Mouse (Mus musculus): ENCODE results near the gene Sowaha. TPM values are rescaled to one million over a fixed set of nuclear protein-coding genes. Genes with fewer than 3 reads are reported as not detected.
A peak's percentile ranks its signal among the peaks of the same experiment; 100 is the strongest.

Gene Sowaha
- polyA plus RNA-seq, 1 experiment from 2014 or later = 0.27 TPM

DNA sequence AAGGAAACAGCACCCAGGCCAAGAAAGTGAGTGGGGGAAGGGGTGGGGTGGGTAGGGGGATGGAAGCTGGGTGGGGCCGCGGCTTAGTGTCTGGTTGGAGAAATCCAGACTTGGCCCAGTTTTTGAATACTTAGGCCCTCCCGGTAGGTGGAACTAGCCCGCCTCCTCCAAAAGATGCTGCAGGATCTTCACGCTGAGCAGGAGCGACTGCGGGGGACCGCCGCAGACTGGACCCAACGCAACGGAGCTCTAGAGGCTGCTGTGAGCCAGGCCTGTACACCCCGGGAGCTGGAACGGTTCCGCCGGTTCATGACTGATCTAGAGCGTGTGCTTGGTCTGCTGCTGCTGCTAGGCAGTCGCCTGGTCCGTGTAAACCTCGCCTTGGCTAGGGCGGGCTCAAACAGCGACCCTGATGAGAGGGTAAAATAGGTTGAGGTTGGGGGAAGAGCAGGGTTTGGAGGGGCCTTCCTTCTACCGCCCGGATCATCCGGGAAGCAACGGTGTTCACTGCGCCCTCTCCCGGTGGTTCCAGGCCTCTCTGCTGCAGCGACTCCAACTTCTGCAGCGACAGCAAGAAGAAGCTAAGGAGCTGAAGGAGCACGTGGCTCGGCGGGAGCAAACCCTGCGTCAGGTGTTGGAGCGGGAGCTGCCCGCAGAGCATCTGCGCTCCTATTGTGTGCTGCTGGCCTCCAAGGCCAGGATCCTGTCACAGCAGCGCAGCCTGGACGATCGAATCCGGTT, 13.7 kb downstream of the Sowaha start:
- H3K9ac ChIP-seq = peak overlapping the region; percentile 74
- peaks cover 41% of the 10 kb centered on the region for H3K4me1 ChIP-seq
- ATAC-seq (ENCODE audit: extremely low read depth, insufficient number of reproducible peaks, low FRiP score, low TSS enrichment) = no peak
- H3K4me2 ChIP-seq = peak overlapping the region; percentile 74
- WGBS = 8% methylated on average over 40 of the region's 40 CpGs
- peaks cover 90% of the 10 kb centered on the region for H3K27me3 ChIP-seq (replicated peaks)
- H3K4me3 ChIP-seq = peak overlapping the region; percentile 47
- H3K27ac ChIP-seq (replicated peaks) = no peak overlapping the region
- H3K36me3 ChIP-seq = peaks cover 5% of the 10 kb centered on the region; the same call in 1 of the 2 replicates
- no peaks in the 10 kb centered on the region for H3K9me3 ChIP-seq

DNA sequence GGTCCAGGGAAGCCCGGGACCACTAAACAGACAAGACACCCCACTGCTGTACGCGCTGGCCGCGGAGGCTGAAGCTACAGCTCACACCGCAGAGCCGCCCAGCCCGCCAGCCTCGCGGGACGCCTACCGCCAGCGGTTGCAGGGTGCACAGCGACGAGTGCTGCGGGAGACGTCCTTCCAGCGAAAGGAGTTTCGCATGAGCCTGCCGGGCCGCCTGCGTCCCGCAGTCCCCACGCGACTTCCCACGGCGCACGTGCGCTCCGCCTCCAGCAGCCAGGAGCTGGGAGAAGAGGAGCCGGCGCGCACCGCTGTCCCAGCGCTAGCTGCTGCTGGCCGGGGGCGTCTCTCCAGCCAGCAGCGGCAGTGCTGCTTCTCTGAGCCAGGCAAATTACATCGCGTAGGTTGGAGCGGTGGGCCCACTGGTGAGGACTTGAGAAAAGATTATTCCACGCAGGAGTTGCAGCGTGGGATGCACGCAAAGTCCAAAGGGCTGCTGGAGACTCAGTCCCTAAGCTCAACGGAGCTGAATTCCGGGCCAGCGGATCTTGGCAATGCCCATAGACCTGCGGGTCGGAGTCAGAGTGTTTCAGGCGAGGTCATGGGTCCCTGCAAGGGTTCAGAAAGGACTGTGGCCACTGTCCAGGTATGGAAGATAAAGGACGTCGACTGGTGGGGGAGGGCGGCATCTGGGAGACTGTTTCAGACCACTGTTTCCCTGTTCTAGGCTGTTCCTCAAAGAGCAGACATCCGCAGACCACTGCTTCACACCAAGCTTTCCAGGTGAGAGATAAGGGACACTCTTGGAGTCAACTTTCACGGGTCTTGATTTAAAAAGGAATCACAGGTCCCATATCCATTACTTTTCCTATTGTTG, 16.3 kb downstream of the Sowaha start:
- Histone ChIP-seq H3K27me3 (replicated peaks) (peaks cover 81% of the 10 kb centered on the region), H3K4me2 (peak overlapping the region; percentile 75), H3K36me3 (peaks cover 5% of the 10 kb centered on the region; the same call in 1 of the 2 replicates), H3K27ac (replicated peaks) (no peak overlapping the region), H3K4me3 (peak overlapping the region; percentile 52), H3K9me3 (no peaks in the 10 kb centered on the region), H3K4me1 (peaks cover 27% of the 10 kb centered on the region), H3K9ac (peak overlapping the region; percentile 69)
- no peak for ATAC-seq (ENCODE audit: extremely low read depth, insufficient number of reproducible peaks, low FRiP score, low TSS enrichment)
- 7% methylated on average over 55 of the region's 55 CpGs for WGBS

DNA sequence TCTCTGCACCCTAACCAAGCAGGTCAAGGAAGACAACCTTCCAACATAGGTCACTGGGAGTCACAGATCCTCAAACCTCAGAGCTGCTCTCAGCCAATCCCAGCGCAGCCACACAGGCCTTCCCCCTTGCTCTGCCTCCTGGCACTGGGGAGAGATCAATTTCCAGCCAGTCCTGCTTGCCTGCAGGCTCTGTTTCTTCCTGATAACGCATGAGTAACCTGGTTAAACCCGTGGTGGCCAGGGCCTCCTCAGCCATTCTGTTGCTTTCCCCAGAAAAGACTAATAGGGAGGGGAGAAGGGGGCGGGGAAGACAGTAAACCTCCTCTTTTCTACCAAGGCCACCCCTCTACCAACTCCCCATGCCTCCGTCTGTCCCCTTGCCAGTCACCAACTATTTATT, 18.3 kb downstream of the Sowaha start:
- Histone ChIP-seq H3K27ac (replicated peaks) (no peak overlapping the region), H3K9me3 (no peaks in the 10 kb centered on the region), H3K36me3 (peaks cover 5% of the 10 kb centered on the region; the same call in 1 of the 2 replicates), H3K9ac (no peak overlapping the region), H3K4me1 (peaks cover 29% of the 10 kb centered on the region), H3K4me3 (no peak overlapping the region), H3K27me3 (replicated peaks) (peaks cover 79% of the 10 kb centered on the region), H3K4me2 (no peak overlapping the region)
- no peak for ATAC-seq (ENCODE audit: extremely low read depth, insufficient number of reproducible peaks, low FRiP score, low TSS enrichment)
- 29% methylated on average over 5 of the region's 5 CpGs for WGBS

DNA sequence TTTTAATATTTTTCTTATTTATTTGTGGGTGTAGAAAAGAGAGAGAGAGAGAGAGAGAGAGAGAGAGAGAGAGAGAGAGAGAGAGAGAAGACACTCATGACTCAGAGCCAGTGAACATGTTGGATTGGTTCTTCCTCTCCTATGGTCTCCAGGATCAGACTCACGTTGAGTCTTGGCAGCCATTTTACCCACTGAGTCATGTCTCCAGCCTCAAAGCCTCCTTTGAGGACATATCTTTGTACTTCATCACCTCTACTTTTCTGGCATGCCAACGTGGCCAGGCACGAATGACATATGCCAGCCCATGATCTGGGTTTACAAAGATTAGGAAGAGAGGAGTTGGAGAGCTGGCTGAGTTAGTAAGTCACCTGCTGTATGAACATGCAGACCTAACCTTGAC, 19.9 kb downstream of the Sowaha start:
- H3K4me2 ChIP-seq = no peak overlapping the region
- no peaks in the 10 kb centered on the region for H3K9me3 ChIP-seq
- peaks cover 64% of the 10 kb centered on the region for H3K27me3 ChIP-seq (replicated peaks)
- 49% methylated on average over 3 of the region's 3 CpGs for WGBS
- ATAC-seq (ENCODE audit: extremely low read depth, insufficient number of reproducible peaks, low FRiP score, low TSS enrichment) = no peak
- H3K4me3 ChIP-seq = no peak overlapping the region
- no peak overlapping the region for H3K27ac ChIP-seq (replicated peaks)
- no peak overlapping the region for H3K9ac ChIP-seq
- peaks cover 5% of the 10 kb centered on the region; the same call in 1 of the 2 replicates for H3K36me3 ChIP-seq
- peaks cover 23% of the 10 kb centered on the region for H3K4me1 ChIP-seq

DNA sequence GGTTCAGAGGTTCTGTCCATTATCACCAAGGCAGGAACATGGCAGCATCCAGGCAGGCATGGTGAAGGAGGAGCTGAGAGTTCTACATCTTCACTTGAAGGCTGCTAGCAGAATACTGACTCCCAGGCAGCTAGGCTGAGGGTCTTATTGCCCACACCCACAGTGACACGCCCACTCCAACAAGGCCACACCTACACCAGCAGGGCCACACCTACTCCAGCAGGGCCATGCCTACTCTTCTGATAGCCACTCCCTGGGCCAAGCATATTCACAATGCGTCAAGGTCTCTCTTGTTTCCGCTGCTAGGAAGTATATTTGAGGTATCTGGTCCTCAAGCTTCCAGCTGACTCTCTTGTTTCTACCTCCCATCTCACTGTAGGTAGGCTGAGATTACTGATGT, 21.1 kb downstream of the Sowaha start:
- 62% methylated on average over 3 of the region's 3 CpGs for WGBS
- no peak overlapping the region for H3K4me3 ChIP-seq
- no peaks in the 10 kb centered on the region for H3K36me3 ChIP-seq
- no peak overlapping the region; the same call in 1 of the 2 replicates for H3K27ac ChIP-seq (replicated peaks)
- no peak overlapping the region for H3K9ac ChIP-seq
- H3K4me1 ChIP-seq = peaks cover 21% of the 10 kb centered on the region
- peaks cover 52% of the 10 kb centered on the region for H3K27me3 ChIP-seq (replicated peaks)
- no peak overlapping the region for H3K4me2 ChIP-seq
- H3K9me3 ChIP-seq = no peaks in the 10 kb centered on the region
- ATAC-seq (ENCODE audit: extremely low read depth, insufficient number of reproducible peaks, low FRiP score, low TSS enrichment) = no peak

DNA sequence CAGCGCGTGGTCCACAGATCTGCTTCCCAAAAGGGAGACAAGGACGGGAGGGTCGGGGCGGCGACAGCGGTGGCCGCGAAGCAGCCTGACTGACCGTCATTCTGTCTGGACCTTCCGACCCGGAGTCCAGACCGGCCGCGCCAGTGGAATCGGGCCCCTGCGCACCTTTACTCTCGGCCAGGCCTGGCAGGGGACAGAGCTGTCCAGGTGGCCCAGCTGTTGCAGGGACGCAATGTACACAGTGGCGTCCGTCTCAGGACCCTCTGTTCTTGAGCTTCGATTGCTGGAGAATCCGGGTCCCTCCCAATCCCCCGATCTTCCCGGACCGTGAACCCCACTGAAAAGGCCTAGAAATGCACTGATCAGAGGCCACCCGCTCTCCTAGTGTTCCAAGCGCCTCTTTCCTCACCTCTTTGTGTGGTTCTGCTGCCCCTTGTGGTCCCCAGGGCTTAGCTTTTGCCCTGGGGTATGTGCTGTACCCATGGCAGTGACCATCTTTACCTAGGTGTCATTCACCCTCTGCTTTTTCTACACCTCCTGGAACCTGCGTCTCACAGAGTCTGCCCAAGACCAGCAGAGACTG, 22.6 kb downstream of the Sowaha start:
- ATAC-seq (ENCODE audit: extremely low read depth, insufficient number of reproducible peaks, low FRiP score, low TSS enrichment) = no peak; the same call in 1 of the 2 replicates
- Histone ChIP-seq H3K27ac (replicated peaks) (peak overlapping the region; percentile 40), H3K9ac (peak overlapping the region; percentile 84), H3K27me3 (replicated peaks) (peaks cover 37% of the 10 kb centered on the region), H3K9me3 (no peaks in the 10 kb centered on the region), H3K36me3 (no peaks in the 10 kb centered on the region), H3K4me2 (peak overlapping the region; percentile 90), H3K4me3 (peak overlapping the region; percentile 66), H3K4me1 (peaks cover 9% of the 10 kb centered on the region; the same call in 1 of the 2 replicates)
- WGBS = 7% methylated on average over 29 of the region's 29 CpGs

DNA sequence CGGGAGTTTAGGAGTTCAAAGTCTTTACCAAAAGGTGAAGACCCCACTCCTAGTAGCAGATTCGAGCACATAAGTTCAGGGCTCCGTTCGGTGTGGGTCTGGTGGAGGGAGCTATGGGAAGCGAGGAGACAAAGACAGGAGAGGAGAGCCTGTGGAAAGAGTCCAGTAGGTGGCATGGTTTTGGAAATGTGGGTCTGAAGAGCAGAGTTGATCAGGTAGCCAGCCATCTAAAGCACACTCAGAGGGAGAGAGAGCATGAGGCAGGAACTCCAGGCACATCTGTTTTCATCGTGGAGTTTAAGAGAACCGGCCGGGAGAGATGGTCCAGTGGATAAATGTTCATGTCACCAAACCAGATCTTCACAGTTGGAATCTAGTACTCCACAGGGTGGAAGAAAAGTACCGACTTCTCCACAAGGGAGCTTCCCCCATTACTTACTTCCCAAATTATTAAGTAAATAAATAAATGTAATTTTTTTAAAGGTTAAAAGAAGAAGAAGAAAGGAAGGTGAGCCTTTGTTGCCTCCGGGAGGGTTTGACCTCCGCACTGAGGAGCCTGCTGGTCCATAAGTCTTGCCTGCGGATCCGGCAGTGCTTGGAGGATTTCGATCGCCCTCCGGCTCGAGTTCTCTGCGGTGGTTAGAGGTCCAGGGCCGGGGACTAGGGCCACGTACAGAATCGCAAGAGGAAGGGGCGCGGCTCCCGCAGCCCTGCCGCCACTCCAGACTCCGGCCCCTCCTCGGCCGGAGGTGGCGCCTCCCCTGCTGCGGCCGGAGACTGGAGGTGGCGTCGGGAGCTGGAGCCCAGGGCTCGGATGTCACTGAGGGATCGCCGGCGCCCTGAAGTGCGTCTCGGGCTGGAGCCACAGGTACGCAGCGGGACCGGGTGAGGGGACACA, 23.4 kb downstream of the Sowaha start, which contains the start of the genes Gm10447 and Shroom1:
Gene Gm10447 (minus strand): TSS at position 637 of the 898 bp plus-strand sequence.
Gene Shroom1 (plus strand): TSS at position 732 of the 898 bp plus-strand sequence.
- WGBS = 3% methylated on average over 42 of the region's 42 CpGs
- H3K36me3 ChIP-seq = no peaks in the 10 kb centered on the region
- H3K9me3 ChIP-seq = no peaks in the 10 kb centered on the region
- peak within 1 kb of the TSS; percentile 84 for H3K9ac ChIP-seq
- H3K4me2 ChIP-seq = peak within 1 kb of the TSS; percentile 90
- peak within 1 kb of the TSS; percentile 40 for H3K27ac ChIP-seq (replicated peaks)
- H3K4me3 ChIP-seq = peak within 1 kb of the TSS; percentile 66
- H3K27me3 ChIP-seq (replicated peaks) = peaks cover 29% of the 10 kb centered on the region
- peaks cover 9% of the 10 kb centered on the region; the same call in 1 of the 2 replicates for H3K4me1 ChIP-seq
- ATAC-seq (ENCODE audit: extremely low read depth, insufficient number of reproducible peaks, low FRiP score, low TSS enrichment) = 0 out of 2 replicates have a peak, but pooled peaks have one; percentile 39

DNA sequence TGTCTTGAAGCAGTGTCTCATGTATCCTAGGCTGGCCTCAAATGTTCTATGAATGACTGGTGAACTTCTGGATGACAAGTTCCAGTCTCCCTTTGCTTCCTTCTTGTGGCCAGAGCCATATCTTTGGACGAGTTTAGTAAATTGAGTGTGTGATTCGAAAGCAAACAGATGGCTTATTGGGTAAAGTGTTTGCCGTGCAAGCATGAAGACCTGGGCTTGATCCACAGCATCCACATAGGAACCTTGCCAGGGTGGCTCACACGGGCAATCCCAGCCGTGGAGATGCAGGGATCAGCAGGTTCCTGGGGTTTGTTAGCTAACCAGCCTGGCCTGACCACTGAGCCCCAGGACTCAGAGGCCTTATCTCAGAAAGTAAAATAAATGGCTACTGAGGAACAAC, 27.0 kb downstream of the Sowaha start:
- Histone ChIP-seq H3K27me3 (replicated peaks) (peaks cover 13% of the 10 kb centered on the region), H3K27ac (replicated peaks) (no peak overlapping the region), H3K4me1 (peaks cover 23% of the 10 kb centered on the region), H3K9ac (no peak overlapping the region), H3K4me2 (no peak overlapping the region), H3K36me3 (no peaks in the 10 kb centered on the region), H3K9me3 (no peaks in the 10 kb centered on the region), H3K4me3 (no peak overlapping the region)
- no peak for ATAC-seq (ENCODE audit: extremely low read depth, insufficient number of reproducible peaks, low FRiP score, low TSS enrichment)
- WGBS = 70% methylated on average over 5 of the region's 5 CpGs

DNA sequence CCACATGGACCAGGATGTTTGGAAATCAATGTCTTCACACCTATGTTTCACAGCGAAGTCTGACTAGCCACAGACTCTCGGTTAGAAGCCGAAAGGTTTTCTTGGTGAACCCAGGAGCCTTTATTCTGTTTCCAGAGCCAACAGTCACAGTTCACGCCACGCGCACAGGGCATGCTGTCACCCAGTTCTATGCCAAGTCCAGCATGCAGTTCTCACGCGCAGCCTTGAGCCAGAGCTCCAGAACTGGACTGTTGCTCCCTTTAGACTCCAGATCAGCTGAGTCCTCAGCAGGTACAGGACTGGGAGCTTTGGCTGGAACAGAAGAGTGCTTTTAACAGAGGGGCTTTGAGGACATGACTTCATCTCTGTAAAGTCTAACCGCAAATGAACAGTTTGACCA, 27.7 kb downstream of the Sowaha start:
- Histone ChIP-seq H3K4me3 (no peak overlapping the region), H3K27me3 (replicated peaks) (peaks cover 6% of the 10 kb centered on the region), H3K9me3 (no peaks in the 10 kb centered on the region), H3K4me2 (no peak overlapping the region), H3K27ac (replicated peaks) (no peak overlapping the region), H3K36me3 (no peaks in the 10 kb centered on the region), H3K4me1 (peaks cover 21% of the 10 kb centered on the region), H3K9ac (no peak overlapping the region)
- no peak for ATAC-seq (ENCODE audit: extremely low read depth, insufficient number of reproducible peaks, low FRiP score, low TSS enrichment)
- 93% methylated on average over 9 of the region's 9 CpGs for WGBS

DNA sequence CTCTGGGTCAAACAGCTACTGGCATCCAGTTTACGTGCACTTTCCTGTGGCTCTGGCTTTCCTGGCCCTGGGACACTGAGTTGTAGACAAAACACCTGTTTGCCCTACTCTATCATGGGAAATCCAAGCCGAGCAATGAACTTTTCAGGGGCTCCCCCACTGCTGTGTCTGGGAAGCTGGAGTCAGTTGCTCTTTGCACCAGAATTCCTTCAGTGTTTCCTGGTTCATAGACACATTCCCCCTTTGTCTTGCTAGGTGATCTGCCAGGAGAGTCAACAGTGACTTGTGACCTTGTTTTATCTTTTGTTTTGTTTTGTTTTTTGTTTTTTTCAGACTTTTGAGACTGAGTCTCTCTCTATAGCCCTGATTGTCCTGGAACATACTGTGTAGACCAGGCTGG, 28.7 kb downstream of the Sowaha start:
- Histone ChIP-seq H3K9ac (no peak overlapping the region), H3K36me3 (no peaks in the 10 kb centered on the region), H3K4me2 (no peak overlapping the region), H3K4me3 (no peak overlapping the region), H3K9me3 (no peaks in the 10 kb centered on the region), H3K27me3 (replicated peaks) (peaks cover 5% of the 10 kb centered on the region; the same call in 1 of the 2 replicates), H3K4me1 (peaks cover 18% of the 10 kb centered on the region), H3K27ac (replicated peaks) (no peak overlapping the region)
- ATAC-seq (ENCODE audit: extremely low read depth, insufficient number of reproducible peaks, low FRiP score, low TSS enrichment) = no peak
- 63% methylated on average over 2 of the region's 2 CpGs for WGBS
